Mouse (Mus musculus) CH12.LX (cell line): ENCODE results near the gene Abt1. TPM values are rescaled to one million over a fixed set of nuclear protein-coding genes. Genes with fewer than 3 reads are reported as not detected.

Experiments used
- DNase-seq: peaks from one replicate; pipeline ENCODE4 v3.0.0-alpha.2; 2013; ENCODE audit errors: extremely low read depth
- H3K27ac ChIP-seq: 2 replicates; pipeline ENCODE4 v1.5.1; 2012; ENCODE audit warnings: low read depth, mild to moderate bottlenecking, control low read depth, moderate library complexity; ENCODE audit not compliant: insufficient read depth
- H3K27me3 ChIP-seq: replicated peaks from 2 replicates; pipeline ENCODE3; 2012; ENCODE audit warnings: inconsistent platforms
- H3K36me3 ChIP-seq, 2 experiments: replicated peaks in 1 of 2; 2 replicates each; pipeline versions ENCODE3 to v1.6.1; 2012; ENCODE audit warnings: inconsistent platforms in 1 of 2, low read length in 1 of 2, mild to moderate bottlenecking in 1 of 2, mixed read lengths in 1 of 2, moderate library complexity in 1 of 2; ENCODE audit not compliant: control insufficient read depth in 1 of 2, insufficient read depth in 1 of 2
- H3K4me1 ChIP-seq, 2 experiments: 2 replicates each; pipeline ENCODE4 v1.6.1; 2012; ENCODE audit warnings: inconsistent platforms in 1 of 2, moderate library complexity in 1 of 2; ENCODE audit not compliant: insufficient read depth in 2 of 2, control insufficient read depth in 1 of 2
- H3K4me2 ChIP-seq: 2 replicates; pipeline ENCODE4 v1.6.1; 2012; ENCODE audit warnings: low read depth, mild to moderate bottlenecking, control low read depth; ENCODE audit not compliant: poor library complexity, insufficient read depth, severe bottlenecking
- H3K4me3 ChIP-seq, 3 experiments: fragments of 150-350 bp in 1 of 3; sonication (generic) in 1 of 3; replicated peaks in 1 of 3; 2 replicates each; pipeline versions ENCODE3 to v1.5.1; 2011 to 2012; ENCODE audit warnings: low read depth in 2 of 3, low read length in 2 of 3, mild to moderate bottlenecking in 2 of 3, moderate library complexity in 2 of 3, control low read depth in 1 of 3, improper control_type of control experiment in 1 of 3, inconsistent platforms in 1 of 3, mixed read lengths in 1 of 3; ENCODE audit not compliant: poor library complexity in 1 of 3
- H3K79me2 ChIP-seq: replicated peaks from 2 replicates; pipeline ENCODE4 v1.6.1; 2012; ENCODE audit warnings: mild to moderate bottlenecking, moderate library complexity; ENCODE audit not compliant: control insufficient read depth, poor library complexity, insufficient read depth, severe bottlenecking; ENCODE audit errors: extremely low read depth
- H3K9ac ChIP-seq: 2 replicates; pipeline ENCODE4 v1.6.1; 2012; ENCODE audit warnings: low read depth, mild to moderate bottlenecking, control low read depth, moderate library complexity; ENCODE audit not compliant: insufficient read depth
- H3K9me3 ChIP-seq: replicated peaks from 2 replicates; pipeline ENCODE3; 2012; ENCODE audit warnings: low read length, inconsistent platforms, mixed read lengths
- E2F4 ChIP-seq: IDR thresholded peaks from 2 replicates; pipeline ENCODE4 v1.6.1; 2011; ENCODE audit warnings: low read depth, low read length, improper control_type of control experiment; ENCODE audit not compliant: insufficient replicate concordance
- ELF1 ChIP-seq: IDR thresholded peaks from 2 replicates; pipeline ENCODE4 v1.6.1; 2014; ENCODE audit warnings: low read depth, mild to moderate bottlenecking, inconsistent platforms, low read length, improper control_type of control experiment
- JUND ChIP-seq: conservative IDR thresholded peaks from 2 replicates; pipeline ENCODE4 v1.6.1; 2011; ENCODE audit warnings: low read depth, low read length, improper control_type of control experiment
- MAFK ChIP-seq: IDR thresholded peaks from 2 replicates; pipeline ENCODE4 v1.6.1; 2011; ENCODE audit warnings: low read length, improper control_type of control experiment; ENCODE audit not compliant: insufficient replicate concordance
- MEF2A ChIP-seq: IDR thresholded peaks from 2 replicates; pipeline ENCODE4 v1.6.1; 2014; ENCODE audit warnings: low read depth, mild to moderate bottlenecking, inconsistent platforms, low read length, improper control_type of control experiment, borderline replicate concordance
- NRF1 ChIP-seq: IDR thresholded peaks from 2 replicates; pipeline ENCODE4 v1.6.1; 2014; ENCODE audit warnings: low read depth, mild to moderate bottlenecking, inconsistent platforms, low read length, improper control_type of control experiment, moderate library complexity
- POLR2AphosphoS2 ChIP-seq: IDR thresholded peaks from 2 replicates; pipeline ENCODE4 v1.6.1; 2011; ENCODE audit warnings: low read depth, low read length, improper control_type of control experiment
- TBP ChIP-seq: conservative IDR thresholded peaks from 2 replicates; pipeline ENCODE4 v1.6.1; 2011; ENCODE audit warnings: low read depth, low read length, improper control_type of control experiment
- UBTF ChIP-seq: IDR thresholded peaks from 2 replicates; pipeline ENCODE4 v1.6.1; 2012; ENCODE audit warnings: low read depth, mild to moderate bottlenecking, inconsistent platforms, low read length, improper control_type of control experiment, moderate library complexity
- ZMIZ1 ChIP-seq: IDR thresholded peaks from 2 replicates; pipeline ENCODE4 v1.6.1; 2012; ENCODE audit warnings: low read depth, mild to moderate bottlenecking, inconsistent platforms, low read length, improper control_type of control experiment
- dilution Hi-C: fragments of 300-500 bp; cut with MboI; formaldehyde crosslinking; loops from 2 replicates; pipeline ENCODE4 v1.14.3; 2020; ENCODE audit warnings: low sequenced_read_pairs; ENCODE audit not compliant: extremely low pct_unique_long_range_greater_than_20kb, extremely low pct_ligation_motif_present
- in situ Hi-C: fragments of 300-500 bp; cut with MboI; formaldehyde crosslinking; loops from 3 replicates; pipeline ENCODE4 v1.14.3; 2019; ENCODE audit warnings: low sequenced_read_pairs, low pct_ligation_motif_present, low pct_unique_long_range_greater_than_20kb, mixed read lengths
- polyA plus RNA-seq: library from polyadenylated mRNA; unstranded; fragments of >175 nt; gene quantifications from 2 replicates; pipeline ENCODE4 v1.2.1, GENCODE M21; 2012; ENCODE audit warnings: low read depth; ENCODE audit not compliant: insufficient read length
- total RNA-seq, 2 experiments: library from RNA; depleted of rRNA; stranded (reverse); fragments of 300-350 nt in 1 of 2; fragments of >200 nt in 1 of 2; gene quantifications; 2 replicates each; pipeline ENCODE4 v1.2.3; 2012 to 2014

Abt1 gene
- total and polyA plus RNA-seq, 3 experiments = 10.1 to 15.4 (median 11.7) TPM

- Histone ChIP-seq H3K4me3 (peak overlapping the region; percentile 53 to 71 (median 56)), H3K9me3 (no peaks in the 10 kb centered on the region), H3K36me3 (no peaks in the 10 kb centered on the region), H3K4me1 (peaks cover 0 to 5% of the 10 kb centered on the region in 2 experiments; a peak in 1 of 4 replicates), H3K27ac (no peak overlapping the region), H3K27me3 (peaks cover 21% of the 10 kb centered on the region), H3K4me2 (peak overlapping the region; percentile 90), H3K79me2 (no peaks in the 10 kb centered on the region), H3K9ac (peak overlapping the region; percentile 27)
- no peak for TF ChIP-seq MEF2A
- TF ChIP-seq UBTF = peak; percentile 29; the same call in 1 of the 2 replicates
- dilution Hi-C loops = no loop called here
- no peak for DNase-seq
- in situ Hi-C loops = no loop called here
Observed at GRCm38 (mm10) chr13:23464841-23465366, 41.2 kb upstream of the Abt1 start.

GRCm38 (mm10) chr13:23464224-23464637 is 40.6 kb upstream of the Abt1 start:
- no peak for DNase-seq
- Histone ChIP-seq H3K4me2 (peak overlapping the region; percentile 90), H3K9ac (peak overlapping the region; percentile 21; the same call in 1 of the 2 replicates), H3K79me2 (no peaks in the 10 kb centered on the region), H3K36me3 (no peaks in the 10 kb centered on the region), H3K4me1 (peaks cover 0 to 5% of the 10 kb centered on the region in 2 experiments; a peak in 1 of 4 replicates), H3K27me3 (peaks cover 24% of the 10 kb centered on the region), H3K27ac (no peak overlapping the region), H3K4me3 (peak overlapping the region; percentile 53 to 71 (median 56)), H3K9me3 (no peaks in the 10 kb centered on the region)
- peak; percentile 91 for TF ChIP-seq UBTF
- no peak for TF ChIP-seq MAFK
- in situ Hi-C loops = no loop called here
- dilution Hi-C loops = no loop called here

- Histone ChIP-seq H3K9ac (peak overlapping the region; percentile 21; the same call in 1 of the 2 replicates), H3K4me1 (peaks cover 0 to 5% of the 10 kb centered on the region in 2 experiments; a peak in 1 of 4 replicates), H3K27me3 (peaks cover 30% of the 10 kb centered on the region), H3K27ac (no peak overlapping the region), H3K79me2 (no peaks in the 10 kb centered on the region)
- DNase-seq = peak; percentile 86
- TF ChIP-seq ELF1 = peak; percentile 95
- peak; percentile 33; the same call in 1 of the 2 replicates for TF ChIP-seq JUND
- TF ChIP-seq ZMIZ1 = no peak
- no peak for TF ChIP-seq UBTF
- TF ChIP-seq E2F4 = peak; percentile 86; the same call in 1 of the 2 replicates
- peak; percentile 97 for TF ChIP-seq MAFK
- peak; percentile 58; the same call in 1 of the 2 replicates for TF ChIP-seq NRF1
- TF ChIP-seq TBP = peak; percentile 100
- no peak for TF ChIP-seq POLR2AphosphoS2
- TF ChIP-seq, all 38 proteins: peak for 6
- Histone ChIP-seq H3K4me3 (peak overlapping the region; percentile 53 to 71 (median 56)), H3K9me3 (no peaks in the 10 kb centered on the region), H3K36me3 (no peaks in the 10 kb centered on the region), H3K4me2 (peak overlapping the region; percentile 90)
- dilution Hi-C loops = no loop called here
- in situ Hi-C loops = no loop called here
Observed at GRCm38 (mm10) chr13:23463381-23464223, 39.9 kb upstream of the Abt1 start.
